Mouse (Mus musculus) adrenal gland, postnatal 25 days (tissue): ENCODE results near the gene Vars2. TPM values are rescaled to one million over a fixed set of nuclear protein-coding genes. Genes with fewer than 3 reads are reported as not detected.

Source experiments
- DNase-seq: peaks from one replicate; pipeline ENCODE4 v3.0.0; 2021; ENCODE audit warnings: mixed read lengths
- total RNA-seq: library from RNA; stranded (reverse); gene quantifications from 2 replicates; pipeline ENCODE4 v1.2.3, GENCODE M21; 2021

Gene Vars2
- total RNA-seq, 1 experiment from 2014 or later: 65.4 TPM

DNA sequence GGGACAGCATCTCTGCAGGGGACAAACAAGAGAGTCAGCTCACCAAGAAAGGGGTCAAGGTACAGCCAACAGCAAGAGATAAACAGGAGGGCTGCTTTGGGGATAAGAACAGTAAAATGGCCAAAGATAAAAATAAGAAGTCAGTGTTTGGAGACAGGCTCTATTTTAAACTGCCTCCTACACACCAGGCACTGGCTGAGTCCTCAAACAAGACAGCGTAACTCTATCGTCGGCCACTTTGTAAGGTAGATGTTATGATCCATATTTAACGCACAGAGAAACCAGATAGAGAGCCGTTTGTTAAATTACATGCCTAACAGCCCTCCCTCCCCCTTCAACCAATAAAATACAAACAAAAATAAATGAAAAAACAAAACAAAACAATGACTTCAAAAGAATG is 26.5 kb upstream of the Vars2 start:
- no peak for DNase-seq

DNA sequence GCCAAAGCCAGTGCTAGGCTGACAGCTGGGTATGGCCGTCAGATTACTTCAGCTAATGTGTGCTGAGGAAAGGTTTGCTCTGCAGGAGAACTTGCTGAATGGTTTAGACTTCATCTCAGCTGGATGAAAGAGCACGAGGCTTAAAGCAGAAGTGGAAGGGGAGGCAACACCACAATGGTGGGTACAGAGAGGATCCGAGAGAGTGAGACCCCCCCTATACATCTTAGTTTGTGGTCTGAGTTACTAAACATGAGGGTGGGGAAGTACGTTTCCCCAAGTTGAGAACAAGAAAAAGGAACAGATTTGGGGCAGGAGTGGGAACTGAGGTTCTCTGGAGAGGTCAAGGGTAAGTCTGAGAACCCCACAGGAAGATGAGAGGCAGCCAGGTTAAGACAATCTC is 25.0 kb upstream of the Vars2 start:
- no peak for DNase-seq

DNA sequence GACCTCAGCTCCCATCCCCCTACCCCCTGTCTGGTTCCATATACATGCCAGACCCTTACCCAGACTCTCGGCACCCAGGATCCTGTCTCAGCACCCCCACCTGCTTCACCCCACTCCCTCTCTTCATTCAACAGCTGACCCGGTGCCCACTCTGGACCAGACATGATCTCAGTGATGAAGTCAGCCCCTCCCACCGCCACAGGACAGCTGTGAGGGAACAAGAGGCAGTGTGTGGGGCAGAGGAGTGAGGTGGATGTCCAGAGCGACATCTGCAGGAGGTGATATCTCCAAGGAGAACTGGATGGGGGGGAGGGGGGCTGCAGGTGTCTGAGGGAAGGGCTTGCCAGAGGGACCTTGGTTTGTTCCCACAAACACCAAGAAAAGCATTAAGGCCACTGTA is 24.4 kb upstream of the Vars2 start:
- DNase-seq: no peak

DNA sequence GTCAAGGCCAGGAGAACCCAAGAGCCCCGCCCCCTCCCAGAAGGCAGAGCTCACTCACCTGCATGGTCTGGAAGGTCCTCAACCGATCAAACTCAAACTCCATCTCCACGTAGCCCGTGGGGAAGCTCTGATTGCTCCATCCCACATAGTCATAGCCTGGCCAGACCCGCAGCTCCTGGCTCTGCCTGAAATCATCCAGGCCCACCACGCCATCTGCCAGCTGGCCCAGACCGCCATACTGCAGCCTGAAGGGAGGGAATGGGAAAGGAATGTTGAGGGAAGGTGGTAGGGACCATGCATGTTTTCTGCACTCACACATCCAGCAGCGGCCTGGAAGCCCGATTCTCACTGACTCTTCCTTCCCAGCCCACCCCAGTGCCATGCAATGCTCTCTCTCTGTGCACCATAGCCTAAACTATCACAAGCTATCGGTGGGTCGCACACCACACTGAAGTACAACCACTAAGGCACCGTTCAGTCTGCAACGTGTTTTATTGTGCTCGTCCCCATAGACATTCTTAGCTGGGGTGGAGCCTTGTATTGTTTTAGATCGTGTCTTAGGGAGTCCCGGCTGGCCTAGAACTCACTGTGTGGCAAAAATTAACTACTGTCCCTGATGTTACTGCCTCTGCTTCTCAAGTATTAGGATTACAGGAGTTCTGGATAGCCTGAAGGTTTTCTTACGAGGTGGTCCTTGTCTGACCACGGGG is 22.7 kb upstream of the Vars2 start:
- no peak for DNase-seq

DNA sequence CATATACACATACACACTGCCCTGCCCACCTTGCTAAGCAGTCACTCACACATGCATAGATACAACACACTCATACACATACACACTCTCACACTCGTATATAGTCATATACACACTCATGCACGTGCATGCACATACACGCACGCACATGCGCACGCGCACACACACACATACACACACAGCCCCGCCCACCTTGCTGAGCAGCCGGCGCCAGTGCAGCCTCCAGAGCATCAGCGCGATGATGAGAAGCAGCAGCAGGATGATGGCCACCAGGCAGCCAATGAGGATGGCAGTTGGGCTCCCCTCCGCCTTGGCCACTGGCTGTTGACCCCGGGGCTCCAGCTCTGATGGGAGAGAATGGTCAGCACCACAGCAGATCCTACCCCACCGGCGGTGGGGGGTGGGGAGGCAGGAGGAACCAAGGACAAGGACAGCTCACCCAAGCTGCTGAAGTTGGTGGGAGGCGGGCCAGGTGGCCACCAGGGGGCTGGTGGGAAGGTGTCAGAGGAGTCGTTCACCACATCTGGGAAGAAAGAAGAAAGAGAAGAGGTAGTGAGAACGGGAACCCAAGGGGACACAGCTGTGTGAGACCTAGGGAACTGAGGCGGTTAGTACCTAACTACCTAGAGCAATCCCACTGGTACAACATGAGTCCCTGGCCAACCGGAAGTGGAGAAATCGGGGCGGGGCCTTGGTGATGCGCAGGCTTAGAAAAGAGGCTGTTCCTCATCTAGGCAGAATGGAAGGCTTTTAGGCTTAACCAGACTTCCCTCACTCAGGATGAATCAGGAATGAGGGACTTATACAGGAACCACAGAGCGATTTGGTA is 21.2 kb upstream of the Vars2 start:
- no peak for DNase-seq

DNA sequence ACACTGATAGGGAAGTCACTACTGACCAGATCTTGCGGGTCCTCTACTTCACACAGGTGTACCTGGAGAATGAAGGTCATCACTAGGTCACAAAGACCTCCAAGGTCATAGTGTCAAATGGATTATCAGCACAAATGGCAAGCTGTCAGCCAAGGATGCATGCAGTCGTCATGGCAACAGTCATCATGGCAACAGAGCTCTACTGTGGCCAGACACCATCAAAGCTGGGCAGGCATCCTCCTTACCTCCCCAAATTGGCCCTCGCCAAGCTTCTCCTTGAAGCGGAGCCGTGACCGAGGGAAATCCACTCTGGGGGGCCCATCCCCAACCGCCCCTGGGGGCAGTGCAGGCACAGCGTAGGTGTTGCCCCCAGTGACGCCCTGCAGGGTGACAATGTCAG is 17.7 kb upstream of the Vars2 start:
- no peak for DNase-seq

DNA sequence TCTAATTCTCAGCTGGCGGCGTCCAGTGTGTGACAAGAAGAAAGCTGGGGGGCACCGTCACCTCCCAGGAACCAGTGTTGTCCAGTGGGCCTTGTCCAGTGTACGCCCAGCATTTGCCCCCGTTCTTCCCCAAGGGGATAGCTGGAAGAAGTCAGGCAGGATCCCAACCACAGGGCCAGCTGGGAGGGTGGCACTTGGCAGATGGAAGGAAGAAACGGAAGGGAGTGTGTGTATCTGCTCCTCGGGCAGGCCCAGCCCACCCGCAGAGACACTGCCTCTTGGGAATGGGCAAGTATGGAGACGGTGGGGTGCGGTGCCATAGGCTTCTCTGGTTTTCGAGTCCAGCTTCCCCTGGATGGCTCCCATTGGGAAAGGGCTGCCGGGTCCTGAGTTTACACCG is 14.6 kb upstream of the Vars2 start:
- DNase-seq: no peak

DNA sequence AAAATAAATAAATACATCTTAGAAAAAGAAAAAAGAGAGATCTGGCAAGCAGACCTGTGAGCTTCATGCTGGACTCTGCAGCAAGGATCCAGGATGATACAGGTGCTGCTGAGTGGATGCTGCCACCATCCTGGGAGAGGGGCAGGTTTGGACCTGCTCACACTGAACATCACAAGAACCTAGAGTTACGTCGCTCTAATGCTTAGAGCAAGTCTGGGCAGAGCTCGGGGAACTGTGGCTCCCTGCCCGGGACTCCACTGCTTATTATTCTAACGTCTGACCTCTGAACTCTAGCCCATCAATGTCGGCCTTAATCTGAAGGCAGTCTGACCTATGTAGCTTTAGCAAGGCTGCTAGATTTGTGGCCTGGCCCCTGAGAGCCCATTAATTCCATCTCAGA is 13.2 kb upstream of the Vars2 start:
- DNase-seq: no peak

DNA sequence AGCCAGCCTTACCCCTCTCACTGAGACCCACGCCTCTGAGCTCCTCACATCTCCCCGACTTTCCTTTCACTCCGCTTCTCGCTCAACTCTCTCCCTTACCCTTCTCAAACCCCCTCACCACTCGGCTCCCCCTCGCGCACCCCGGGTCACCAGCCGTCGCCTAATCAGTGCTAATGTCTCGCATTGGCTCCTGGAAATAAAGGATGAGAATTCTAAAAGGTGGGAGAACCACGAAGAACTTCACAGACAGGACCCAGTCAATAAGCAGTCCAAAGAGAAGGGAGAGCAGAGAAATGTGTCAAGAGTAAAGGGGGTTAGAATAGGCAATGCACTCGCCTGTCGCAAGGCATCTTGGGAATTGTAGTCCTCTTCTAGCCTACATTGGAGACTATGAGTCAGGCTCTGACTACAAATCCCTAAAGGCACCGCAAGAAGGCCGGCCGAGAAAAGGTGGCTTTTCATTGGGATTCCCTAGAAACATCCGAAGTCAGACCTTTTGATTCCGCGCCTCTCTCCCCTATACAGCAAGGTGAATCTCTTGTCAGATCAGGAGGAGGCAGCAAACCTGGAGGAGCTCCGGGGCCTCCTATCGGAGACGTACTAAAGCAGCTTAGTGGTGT is 6.1 kb upstream of the Vars2 start, which contains the start of gene Gtf2h4:
Gene Gtf2h4 (minus strand): TSS at position 324 of the 620 bp plus-strand sequence.
- peak; percentile 71 for DNase-seq

DNA sequence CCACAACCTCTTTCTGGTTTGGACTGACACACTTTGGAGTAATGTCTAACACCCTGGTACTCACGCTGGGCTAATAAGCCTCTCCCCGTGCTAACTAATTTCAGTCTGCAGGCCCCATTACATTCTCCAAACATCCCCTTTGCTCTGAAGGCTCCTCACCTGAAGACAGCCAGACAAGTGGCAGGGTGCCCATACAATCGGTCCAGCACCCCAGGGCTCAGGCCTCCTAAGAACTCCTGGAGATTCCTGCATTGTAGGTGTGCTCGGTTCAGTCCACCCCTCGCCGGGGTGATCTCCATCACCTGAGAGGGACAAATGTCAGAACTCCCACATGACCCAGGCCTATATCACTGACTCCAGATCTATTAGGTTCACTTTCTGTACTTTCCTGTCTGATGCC is 5.1 kb upstream of the Vars2 start:
- no peak for DNase-seq

DNA sequence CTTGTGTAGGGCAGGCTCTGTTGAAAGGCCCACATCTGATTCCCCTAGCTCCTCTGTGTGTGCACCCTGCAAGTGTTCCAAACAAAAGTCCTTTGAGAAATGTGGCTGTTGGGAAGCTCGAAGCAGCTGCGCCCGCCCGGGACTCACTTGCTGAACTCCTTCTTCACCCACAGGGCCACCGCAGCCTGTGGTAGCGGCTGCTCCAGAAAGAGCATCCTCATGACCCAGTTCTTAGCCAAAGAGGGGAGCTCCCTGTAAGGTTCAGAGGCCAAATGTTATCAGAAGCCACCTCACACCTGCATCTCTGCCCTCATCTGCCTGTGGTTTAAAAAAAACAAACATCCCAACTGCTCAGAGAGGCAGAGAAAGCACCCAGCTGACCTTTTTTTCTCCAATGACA is 4.5 kb upstream of the Vars2 start:
- DNase-seq: no peak

DNA sequence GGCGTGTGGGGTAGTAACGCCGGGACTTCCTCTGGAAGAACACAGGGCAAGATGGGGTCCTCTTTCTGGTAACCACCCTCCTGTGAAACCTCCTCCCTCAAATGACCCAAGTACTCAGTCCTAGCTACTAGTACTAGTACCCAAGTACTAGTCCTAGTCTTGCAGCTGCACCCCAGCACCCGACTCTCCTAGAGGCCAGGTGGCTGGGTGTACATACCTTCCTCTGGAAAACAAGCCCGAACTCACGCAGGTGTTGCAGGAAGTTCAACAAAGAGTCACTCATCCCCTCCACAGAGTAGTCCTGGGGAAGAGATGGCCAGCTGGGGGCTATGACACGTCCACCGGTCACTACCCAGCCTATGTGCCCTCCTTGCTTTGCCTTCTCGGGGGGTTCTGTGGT is 2.3 kb upstream of the Vars2 start:
- no peak for DNase-seq

DNA sequence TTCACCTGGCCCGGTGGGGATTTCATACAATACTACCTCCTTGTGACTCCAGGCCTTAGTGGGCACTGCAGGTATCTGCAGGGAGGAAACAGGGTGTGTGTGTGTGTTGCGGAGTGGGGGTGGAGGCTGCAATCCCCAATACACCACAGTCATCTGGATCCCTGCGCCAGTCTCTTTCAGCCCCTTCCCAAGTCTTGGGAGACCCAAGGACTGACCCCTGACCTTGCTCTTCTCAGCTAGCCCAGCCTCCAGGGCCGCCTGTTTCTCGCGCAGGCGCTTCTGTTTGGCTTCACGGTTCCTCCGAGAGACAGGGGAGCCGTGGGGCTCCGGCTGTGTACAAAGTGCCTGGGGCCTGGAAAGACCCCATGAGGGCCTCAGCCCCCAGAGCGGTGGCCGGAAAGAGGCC is 538 bp downstream of the Vars2 start:
- DNase-seq: peak; percentile 20

DNA sequence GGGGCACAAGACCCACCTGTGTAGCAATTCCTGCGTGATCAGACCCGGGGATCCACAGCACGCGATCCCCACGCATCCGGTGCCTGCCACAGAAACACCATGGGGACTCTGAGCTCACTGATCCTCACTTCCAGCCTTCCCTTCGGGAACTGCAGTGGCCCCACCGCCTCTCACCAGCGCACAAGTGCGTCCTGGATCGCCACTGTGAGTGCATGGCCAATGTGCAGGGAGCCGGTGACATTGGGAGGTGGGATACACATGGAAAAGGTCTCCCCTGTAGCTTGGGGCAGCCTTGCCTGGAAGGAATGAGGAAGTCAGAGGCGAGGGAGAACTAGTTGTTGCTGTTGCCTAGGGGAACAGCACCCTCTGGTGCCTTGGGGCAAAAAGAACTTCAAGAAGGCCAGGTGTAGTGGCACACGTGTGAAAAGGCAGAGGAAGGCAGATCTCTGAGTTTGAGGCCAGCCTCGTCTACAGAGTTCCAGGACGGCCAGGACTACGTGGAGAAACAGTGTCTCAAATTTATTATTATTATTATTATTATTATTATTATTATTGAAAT is 1.4 kb downstream of the Vars2 start:
- DNase-seq: no peak

DNA sequence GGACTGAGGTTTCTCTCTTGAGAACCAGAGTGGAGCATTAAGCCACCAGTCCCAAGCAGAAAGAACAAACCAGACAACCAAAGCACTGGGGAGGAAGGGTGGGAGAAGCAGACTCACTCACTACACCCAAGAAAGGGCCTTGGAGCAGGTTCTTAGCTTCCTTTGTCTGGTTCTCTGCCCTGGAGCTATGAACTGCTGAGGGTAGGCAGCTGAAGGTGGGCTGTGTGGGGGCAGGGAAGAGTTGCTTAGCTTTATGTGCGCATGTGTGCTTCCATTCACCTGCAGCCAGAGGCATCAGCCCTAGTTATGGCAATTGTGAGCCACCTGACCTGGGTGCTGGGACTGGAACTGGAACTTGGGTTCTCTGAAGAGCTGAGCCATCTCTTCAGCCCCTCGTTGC is 14.3 kb downstream of the Vars2 start:
- no peak for DNase-seq

DNA sequence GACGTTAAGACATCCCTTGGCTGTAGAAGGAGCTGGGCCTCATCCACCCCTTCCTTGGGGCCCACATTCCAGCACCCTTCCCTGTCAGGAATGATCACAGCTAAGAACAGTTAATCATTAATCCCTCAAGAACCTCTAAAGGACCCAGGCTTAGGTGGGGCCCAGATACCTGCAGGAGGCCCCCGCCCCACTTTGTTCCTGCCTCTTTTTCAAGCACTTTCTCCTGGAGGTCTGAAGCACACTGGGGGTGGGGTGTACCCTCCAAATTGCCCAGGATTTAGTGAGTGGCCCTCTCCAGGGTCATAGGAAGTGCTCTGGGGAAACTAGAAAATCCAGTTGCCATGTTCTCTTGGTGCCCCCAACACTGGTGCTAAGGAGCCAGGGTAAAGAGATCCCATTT is 18.0 kb downstream of the Vars2 start:
- no peak for DNase-seq

DNA sequence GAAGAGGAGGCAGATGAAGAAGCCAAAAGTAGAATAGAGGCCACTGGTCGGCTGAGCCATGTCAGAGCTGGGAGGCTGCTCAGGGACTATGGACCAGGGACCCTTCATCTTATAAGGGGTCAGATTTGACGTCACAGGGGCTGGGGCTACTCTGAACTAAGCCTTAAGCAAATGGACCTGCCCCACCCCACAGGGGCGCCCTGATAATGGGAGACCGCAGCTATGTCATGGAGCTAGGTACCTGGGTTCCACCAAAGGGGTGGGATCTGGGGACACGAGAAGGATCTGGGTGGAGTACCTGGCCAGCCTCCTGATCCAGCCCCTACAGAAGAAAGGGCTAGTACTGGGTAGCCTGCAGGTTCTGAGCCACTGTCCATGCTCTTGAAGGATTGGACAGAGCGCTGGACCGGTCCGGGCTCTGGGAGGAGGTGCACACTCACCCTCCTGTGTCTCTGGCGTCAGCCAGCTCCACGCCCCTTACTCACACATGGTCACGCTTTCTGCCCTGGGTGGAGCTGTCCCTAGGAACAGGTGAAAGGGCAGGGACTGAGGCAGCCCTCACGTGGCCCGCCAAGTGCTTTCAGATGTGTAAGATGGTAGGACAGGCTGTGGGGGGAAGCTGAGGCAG is 23.7 kb downstream of the Vars2 start, which contains the start of gene Mucl3:
Gene Mucl3 (minus strand): TSS at position 87 of the 628 bp plus-strand sequence.
- no peak for DNase-seq

DNA sequence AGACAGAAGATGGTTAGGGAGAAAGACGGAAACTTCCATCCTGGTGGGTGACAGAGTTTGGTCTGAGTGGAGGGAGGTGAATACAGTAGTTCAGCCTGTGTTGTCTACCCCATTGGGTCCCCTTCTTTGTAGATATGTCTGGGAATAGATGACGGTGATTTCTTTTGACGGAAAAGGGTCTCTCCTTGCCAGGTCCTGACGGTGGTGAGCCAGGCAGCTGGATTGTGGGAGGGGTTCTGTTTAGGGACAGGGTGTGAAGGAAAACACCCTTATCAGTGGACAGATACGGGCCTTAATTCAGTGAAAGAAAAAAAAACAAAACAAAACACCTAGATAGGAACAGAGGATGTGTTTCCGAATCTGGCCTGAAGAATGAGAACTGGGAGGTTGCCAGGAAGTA is 28.0 kb downstream of the Vars2 start:
- no peak for DNase-seq

DNA sequence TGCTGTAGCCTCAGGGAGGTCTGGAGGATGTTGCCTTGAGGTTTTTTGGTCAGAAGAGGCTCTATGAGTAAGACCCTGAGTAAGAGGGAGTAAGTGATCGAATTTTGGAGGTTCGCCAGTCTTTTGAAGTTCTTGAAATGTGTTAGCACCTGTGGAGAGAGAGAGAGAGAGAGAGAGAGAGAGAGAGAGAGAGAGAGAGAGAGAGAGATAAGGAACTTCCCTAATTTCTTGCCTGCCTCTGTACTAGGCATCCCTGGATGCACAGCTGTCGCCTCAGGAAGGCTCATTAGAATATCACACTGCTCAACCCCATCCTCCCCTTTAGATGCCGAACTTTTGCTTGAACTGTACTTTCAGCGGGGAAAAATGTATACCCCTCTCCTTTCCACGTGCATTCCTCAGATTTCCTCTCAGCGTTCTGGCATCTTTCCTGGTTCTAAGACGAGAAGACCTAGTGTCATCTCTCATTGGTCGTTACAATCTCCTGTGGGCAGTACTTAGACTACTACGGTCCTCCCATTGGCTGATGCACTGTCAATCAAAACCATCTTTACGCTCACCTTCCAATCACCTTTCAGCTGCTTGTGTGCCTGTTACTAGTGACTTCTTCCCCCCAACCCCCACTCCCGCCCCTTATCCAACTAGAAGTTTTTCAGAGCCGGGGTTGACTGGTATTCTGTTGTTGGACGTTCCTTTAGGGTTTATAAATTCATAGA is 28.8 kb downstream of the Vars2 start:
- peak; percentile 25 for DNase-seq

DNA sequence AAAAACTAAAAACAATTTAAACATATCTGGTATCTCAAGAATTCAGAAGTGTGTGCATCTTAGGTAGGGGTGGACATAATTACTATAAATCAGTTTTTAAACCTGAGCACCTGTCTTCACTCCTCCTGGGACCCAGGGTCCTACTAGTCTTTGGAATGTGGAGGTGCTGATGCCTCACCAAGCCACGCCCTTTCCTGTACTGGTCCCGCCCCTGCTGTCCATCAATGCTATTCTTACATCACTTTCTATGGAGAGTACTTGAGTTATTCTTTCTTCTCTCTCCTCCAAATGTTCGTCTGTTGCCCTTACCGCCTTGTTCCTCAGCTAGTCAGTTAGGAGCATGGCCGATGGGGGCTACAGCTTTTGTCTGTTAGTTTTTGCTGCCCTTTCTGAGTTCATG is 31.0 kb downstream of the Vars2 start:
- DNase-seq: peak; percentile 18

DNA sequence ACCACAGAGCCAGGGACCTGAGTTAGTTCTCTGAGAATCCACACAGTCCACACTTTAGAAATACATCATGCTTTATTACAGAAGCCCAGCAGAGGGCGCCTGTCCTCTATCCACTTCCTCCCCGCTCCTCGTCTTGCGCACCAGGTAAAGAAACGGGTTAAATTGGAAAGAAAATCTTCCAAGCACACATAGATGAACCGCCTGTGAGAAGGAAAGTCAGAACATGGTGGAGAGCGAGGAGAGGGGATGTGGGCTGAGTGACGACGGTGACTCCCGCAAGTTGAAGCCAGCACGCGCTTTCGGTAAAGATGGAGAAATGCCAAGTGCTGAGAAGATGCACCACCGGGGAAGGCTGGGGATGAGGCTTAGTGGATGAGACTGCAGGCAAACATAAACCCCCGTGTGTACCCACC is 31.7 kb downstream of the Vars2 start:
- peak; percentile 51 for DNase-seq

DNA sequence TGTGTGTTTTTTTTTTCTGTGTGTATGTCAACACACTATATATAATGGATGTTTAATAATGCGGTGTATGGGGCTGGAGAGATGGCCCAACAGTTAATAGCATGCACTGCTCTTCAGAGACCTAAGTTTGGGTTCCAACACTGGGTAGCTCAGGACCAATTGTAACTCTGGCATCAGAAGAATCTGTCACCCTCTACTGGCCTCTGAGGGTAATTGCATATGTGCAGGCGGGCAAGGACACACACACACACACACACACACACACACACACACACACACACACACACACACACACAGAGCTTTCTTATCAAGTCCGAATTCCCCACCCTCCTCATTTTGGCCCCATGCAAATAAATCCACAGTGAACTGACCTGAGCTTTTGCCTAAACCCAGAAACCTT is 32.2 kb downstream of the Vars2 start:
- DNase-seq: no peak
